Mouse (Mus musculus): ENCODE measurements around the gene Gm572.

- TF ChIP-seq CTCF (IDR thresholded peaks at IDR 0.05; ENCODE audit: extremely low read depth, insufficient read depth, insufficient read length, insufficient replicate concordance) (no peak), POLR2A (IDR thresholded peaks at IDR 0.05; ENCODE audit: low read depth, low read length) (no peak)
Measured at GRCm38 (mm10) chr4:148664021-148664420, 20.9 kb downstream of the Gm572 start.

Measured in spleen, adult 2 months (tissue).